Mouse (Mus musculus) left cerebral cortex, adult 2 months (tissue): ENCODE data around the gene Cpne5. TPM values are rescaled to one million over a fixed set of nuclear protein-coding genes. Genes with fewer than 3 reads are reported as not detected.
A peak's percentile ranks its signal among the peaks of the same experiment; 100 is the strongest.
"Not testable (repeated sequence)": the region's sequence is repeated elsewhere in the genome, so short reads cannot be mapped to it uniquely, and the experiment has no call there.

Experiments used
- DNase-seq, 2 experiments: peaks; one replicate each; pipeline ENCODE4 v3.0.0; 2021 to 2022; ENCODE audit warnings: low spot score in 2 of 2, mixed read lengths in 1 of 2; ENCODE audit errors: extremely low spot score in 1 of 2
- H3K27ac ChIP-seq: fragments of 200-600 bp; 2 replicates; pipeline ENCODE4 v1.8.1; 2022
- H3K4me3 ChIP-seq: fragments of 200-600 bp; 2 replicates; pipeline ENCODE4 v1.8.1; 2022
- CTCF ChIP-seq: fragments of 200-600 bp; IDR thresholded peaks from 2 replicates; pipeline ENCODE4 v1.8.1; 2022; ENCODE audit warnings: antibody characterized with exemption, mild to moderate bottlenecking, moderate library complexity
- intact Hi-C: fragments of 180-260 bp; cut with DNase I; formaldehyde crosslinking; loops from one replicate; pipeline ENCODE4 v1.15.1; 2025
- total RNA-seq, 2 experiments: library from RNA; stranded (reverse); gene quantifications; 2 replicates each; pipeline ENCODE4 v1.2.3; 2021

The Cpne5 gene
- total RNA-seq, 2 experiments from 2014 or later, result 141 to 148 TPM

DNA sequence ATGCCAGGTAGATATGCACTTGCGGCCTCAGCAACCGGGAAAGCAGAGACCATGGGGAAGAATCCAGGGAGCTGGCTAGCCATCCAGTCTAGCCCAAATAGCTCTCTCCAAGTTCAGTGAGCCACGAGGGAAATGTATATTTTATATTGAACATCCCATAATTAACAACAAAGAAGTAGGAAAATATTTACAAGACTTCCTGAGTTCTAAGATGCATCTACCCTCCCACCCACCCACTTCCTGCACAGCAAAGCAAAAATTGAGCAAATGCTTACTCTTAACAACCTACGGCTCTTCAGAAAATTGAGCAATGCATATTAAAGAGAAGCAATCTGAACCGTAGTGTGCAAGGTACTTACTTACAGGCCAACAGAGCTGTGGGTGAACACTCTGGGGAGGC lies 26.8 kb upstream of the Cpne5 start:
- no peak overlapping the region for H3K4me3 ChIP-seq
- H3K27ac ChIP-seq, result no peak overlapping the region
- no peak for TF ChIP-seq CTCF
- no peak for DNase-seq
- intact Hi-C loops, result no loop called here

DNA sequence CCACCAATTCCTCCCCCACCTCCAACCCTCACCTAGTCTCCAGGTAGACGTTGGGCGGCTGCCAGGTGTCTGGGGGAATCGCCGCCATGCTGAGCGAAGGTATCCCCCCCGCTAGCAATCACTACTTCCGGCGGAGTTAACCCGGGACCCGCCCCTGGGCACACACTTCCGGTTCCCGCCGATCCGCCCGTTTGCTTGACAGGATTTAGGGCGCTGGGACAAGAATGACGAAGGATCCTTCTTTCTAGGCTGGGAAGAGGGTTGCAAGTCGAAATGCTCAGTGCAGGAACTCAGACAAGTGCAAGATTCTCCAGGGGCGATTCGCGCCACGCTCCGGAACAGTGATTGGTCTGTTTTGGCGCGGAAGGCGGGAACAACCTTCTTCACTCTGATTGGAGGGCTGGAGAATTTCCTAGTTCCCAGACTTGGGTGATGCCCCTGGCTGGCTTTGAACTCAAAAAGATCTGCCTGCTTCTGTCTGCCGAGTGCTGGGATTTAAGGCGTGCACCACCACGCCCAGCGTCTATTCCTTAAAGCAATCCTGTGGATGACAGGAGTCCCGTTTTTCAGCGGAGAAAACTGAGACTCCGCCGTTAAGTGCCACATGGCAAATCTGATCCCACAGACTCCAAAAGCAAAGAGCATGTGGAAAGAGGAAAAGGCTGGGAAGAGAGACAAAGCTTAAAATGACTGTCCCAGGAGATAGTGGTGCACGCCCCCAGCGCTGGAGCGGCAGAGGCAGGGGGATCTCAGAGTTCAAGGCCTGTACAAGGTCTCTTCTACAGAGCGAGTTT lies 26.1 kb upstream of the Cpne5 start, which contains the start of gene Ppil1:
Ppil1 (minus strand) TSS at position 347 of the 794 bp plus-strand sequence.
- Histone ChIP-seq H3K4me3 (peak within 1 kb of the TSS; percentile 89), H3K27ac (peak within 1 kb of the TSS; percentile 84)
- no peak for TF ChIP-seq CTCF
- intact Hi-C loops, result no loop called here
- peak; percentile 76 to 77 for DNase-seq

DNA sequence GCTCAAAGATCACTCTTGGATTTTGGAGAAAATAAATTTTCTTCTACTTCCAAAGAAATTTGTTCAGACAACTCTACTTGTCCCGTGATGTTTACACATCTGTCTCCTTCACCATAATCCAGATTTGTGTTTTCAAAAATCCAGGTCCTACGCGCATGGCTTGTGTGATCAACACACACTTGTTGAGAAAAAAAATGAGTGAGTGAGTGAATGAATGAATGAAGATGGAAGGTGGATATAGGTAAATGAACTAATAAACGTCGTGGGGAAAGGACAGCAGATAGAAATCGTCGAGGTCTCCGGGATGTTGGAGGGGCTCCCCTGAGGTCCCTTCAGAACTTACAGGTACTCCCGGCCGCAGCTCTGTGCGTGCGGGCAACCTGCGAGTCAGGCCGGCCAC lies 25.4 kb upstream of the Cpne5 start:
- Histone ChIP-seq H3K4me3 (peak overlapping the region; percentile 89), H3K27ac (peak overlapping the region; percentile 84)
- intact Hi-C loops, result no loop called here
- no peak for TF ChIP-seq CTCF
- DNase-seq, result no peak

DNA sequence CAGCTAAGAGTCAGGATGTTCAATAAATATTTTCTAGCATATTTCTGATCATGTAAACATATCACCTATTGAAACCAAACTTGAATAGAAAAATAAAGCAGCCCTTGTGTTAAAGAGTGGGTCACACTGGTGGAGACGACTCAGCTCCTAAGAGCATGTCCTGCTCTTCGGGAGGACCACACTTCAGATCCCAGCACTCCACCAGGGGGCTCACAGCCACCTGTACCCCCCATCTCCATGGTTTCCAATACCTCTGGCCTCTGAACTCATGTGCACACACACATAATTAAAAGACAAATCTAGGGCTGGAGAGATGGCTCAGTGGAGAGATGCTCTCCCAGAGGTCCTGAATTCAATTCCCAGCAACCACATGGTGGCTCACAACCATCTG lies 24.3 kb upstream of the Cpne5 start:
- DNase-seq, result no peak
- TF ChIP-seq CTCF, result no peak
- Histone ChIP-seq H3K4me3 (no peak overlapping the region), H3K27ac (no peak overlapping the region)
- intact Hi-C loops, result no loop called here

DNA sequence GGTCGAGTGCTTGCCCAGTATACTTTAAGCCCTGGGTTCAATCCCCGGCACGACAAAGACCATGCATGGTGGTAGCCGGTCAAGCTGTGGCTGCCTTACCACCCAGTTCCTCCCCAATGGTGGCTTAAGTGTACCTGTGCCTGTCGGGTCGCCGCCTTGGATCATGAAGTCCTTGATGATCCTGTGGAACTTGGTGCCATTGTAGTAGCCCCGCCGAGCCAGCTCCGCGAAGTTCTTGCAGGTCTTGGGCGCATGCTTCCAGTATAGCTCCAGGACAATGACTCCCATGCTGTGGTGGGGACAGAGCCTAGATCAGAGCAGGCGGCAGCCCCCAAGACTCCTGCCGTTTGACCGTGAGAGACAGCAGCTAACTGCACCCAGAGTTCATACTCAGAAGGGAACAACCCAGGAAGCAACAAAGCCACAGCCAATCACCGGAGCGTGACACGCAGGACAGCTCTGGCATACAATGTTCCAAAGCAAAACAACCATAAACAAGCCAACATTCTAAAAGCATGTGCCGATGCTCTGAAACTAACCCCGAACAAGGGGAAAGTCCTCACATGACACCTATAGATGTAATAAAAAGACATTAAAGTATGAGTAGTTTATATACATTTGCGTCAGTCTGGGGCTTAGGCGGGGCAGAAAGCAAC lies 23.8 kb upstream of the Cpne5 start:
- no peak overlapping the region for H3K4me3 ChIP-seq
- intact Hi-C loops, result no loop called here
- no peak overlapping the region for H3K27ac ChIP-seq
- TF ChIP-seq CTCF, result no peak
- no peak for DNase-seq

DNA sequence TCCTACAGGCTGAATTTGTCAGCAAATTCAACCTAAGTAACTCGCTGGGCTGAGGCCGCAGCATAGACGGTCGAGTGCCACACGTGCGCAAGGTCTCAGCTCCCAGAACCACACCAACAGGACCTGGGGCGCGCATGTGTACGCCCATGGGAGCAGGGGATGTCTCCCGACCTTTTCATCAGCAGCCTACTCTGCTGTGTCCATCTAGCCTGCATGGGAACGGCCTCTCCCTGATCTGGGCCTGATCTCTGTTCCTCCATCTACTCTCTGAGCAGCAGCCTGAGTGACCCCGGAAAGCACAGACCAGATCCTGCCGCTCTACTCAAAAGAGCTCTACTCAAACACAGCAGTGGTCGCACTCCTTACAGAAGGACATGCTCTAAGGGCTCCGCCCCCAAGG lies 22.5 kb upstream of the Cpne5 start:
- intact Hi-C loops, result no loop called here
- Histone ChIP-seq H3K4me3 (no peak overlapping the region), H3K27ac (no peak overlapping the region)
- no peak for DNase-seq
- TF ChIP-seq CTCF, result no peak

DNA sequence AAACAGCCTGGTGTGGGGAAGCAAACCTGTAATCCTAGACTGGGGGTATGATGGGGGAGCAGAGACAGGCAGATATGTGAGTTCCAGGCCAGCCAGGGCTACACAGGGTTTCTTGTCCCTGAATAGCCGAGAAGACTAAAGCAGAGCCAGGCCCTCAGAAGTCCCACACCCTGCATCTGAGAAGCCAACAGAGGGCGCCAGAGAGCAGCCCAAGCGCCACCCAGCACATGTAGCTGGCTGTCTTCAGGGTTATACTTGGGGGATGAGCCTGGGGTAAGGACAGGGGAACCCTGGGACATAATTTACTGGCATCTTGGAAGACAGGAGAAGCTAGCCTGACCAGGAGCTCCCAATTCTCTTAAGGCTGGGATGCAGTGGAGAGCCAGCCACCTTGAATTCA lies 21.5 kb upstream of the Cpne5 start:
- TF ChIP-seq CTCF, result peak; percentile 95
- intact Hi-C loops, result loop anchor here (1.0 to 5.0 kb wide), 2 partner anchors 112 to 253 kb away; no protein-coding TSS in a partner anchor
- H3K27ac ChIP-seq, result no peak overlapping the region
- no peak overlapping the region for H3K4me3 ChIP-seq
- DNase-seq, result peak; percentile 73 to 80

DNA sequence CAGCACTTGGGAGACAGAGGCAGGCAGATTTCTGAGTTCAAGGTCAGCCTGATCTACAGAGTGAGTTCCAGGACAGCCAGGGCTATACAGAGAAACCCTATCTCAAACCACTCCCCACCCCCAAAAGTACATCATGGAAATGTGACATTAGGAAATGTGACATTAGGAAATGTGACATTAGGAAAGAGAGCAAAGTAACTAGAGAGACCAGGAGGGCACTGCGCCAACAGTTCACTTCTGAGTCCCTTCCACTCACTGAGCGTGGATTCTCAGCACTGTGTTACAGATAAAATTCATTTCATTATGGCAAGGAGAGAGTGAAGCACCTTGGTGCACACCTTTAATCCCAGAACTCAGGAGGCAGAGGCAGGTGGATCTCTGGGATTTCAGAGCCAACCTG lies 21.0 kb upstream of the Cpne5 start:
- intact Hi-C loops, result loop anchor here (1.0 to 5.0 kb wide), 2 partner anchors 112 to 253 kb away; no protein-coding TSS in a partner anchor
- TF ChIP-seq CTCF, result no peak
- no peak overlapping the region for H3K4me3 ChIP-seq
- no peak for DNase-seq
- H3K27ac ChIP-seq, result no peak overlapping the region

DNA sequence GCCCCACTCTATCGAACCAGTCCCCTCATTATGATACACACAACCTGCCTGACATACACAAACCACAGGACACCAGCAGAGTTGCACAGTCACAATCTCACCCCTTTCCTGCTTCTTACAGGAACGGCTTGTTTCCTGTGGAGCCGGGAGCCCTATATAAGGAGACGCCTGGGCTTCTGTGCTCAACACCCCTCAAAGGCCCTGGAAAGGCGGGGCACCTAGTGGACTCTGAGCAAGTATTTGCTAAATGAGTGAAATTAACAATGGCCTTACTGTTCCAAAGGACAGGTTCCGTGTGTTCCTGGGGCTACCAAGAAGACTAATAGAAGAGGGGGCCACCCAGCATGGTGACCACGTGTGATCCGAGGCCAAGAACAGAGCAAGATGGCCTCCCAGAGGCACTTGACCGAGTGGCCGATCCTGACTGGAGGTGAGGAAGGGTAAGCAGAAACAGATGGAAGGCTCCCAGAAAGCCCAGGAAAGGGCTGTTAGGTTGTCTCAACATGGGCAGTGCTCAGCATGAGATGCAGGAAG lies 20.1 kb upstream of the Cpne5 start:
- TF ChIP-seq CTCF, result no peak
- no peak for DNase-seq
- no peak overlapping the region for H3K4me3 ChIP-seq
- no peak overlapping the region for H3K27ac ChIP-seq
- intact Hi-C loops, result loop anchor here (5.0 kb wide), 1 partner anchor 254 kb away; no protein-coding TSS in a partner anchor

DNA sequence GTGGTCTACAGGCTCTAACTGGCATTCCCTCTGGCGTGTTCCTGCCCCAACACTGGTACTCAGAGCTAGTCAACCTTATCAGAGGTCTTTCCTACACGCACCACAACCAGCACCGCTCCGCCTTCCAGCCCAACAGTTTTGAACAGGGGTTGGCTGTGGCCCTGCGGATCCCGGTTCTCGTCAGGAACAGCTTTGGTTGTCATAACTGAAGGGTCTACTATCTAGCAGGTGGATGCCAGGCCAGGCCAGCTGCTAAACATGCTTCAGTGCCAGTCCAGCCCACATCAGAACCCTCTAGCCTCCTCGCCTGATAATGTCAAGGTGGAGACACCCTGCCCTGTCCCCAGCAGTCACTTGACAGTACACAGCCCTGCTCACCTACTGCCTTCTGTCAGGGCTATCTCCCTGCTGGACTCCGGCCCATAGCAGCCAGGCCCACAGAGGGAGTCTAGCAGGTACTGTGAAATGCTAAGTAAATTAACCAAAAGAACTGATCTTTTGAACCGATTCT lies 19.1 kb upstream of the Cpne5 start:
- intact Hi-C loops, result loop anchor here (5.0 kb wide), 1 partner anchor 255 kb away; no protein-coding TSS in a partner anchor
- TF ChIP-seq CTCF, result no peak
- Histone ChIP-seq H3K4me3 (no peak overlapping the region), H3K27ac (no peak overlapping the region)
- no peak for DNase-seq

DNA sequence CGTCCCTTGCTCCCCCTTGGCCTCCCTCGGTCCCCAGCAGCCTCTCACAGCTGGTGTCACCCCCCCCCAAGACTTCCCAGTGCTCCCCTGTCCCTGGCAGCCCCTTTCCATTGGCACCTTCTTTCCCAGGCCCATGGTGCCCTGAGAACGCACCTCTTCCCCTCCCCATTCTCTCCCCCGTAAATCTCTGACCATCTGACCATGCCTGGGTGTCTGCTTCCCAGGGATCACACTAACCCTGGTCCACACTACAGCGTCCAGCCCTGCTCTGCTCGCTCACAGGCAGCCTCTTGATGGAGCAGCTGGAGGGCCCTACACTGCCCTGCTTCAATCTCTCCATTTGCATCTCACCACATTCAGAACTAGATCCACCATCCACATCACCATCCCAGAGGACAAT lies 18.5 kb upstream of the Cpne5 start:
- no peak for DNase-seq
- no peak for TF ChIP-seq CTCF
- intact Hi-C loops, result loop anchor here (5.0 kb wide), 1 partner anchor 256 kb away; no protein-coding TSS in a partner anchor
- Histone ChIP-seq H3K4me3 (no peak overlapping the region), H3K27ac (no peak overlapping the region)

DNA sequence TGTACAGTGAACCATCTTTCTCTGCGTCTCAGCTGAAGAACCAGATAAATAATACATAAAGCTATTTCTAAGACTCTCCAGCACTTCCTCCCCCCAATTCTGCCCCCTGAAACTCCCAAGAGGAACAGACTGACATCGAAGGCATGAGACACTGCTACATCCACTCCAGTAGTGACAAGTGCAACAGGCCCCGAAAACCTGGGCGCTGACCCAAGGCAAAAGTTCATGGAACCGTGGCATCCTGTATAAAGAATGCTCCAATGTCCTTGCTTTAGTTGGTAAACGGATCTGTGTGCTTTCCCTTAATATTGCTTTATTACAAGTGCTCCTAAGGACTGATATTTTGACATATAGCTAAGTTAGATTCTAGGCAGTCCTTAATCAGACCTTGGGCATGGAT lies 16.8 kb upstream of the Cpne5 start:
- DNase-seq, H3K4me3 ChIP-seq, H3K27ac ChIP-seq: not testable (repeated sequence)
- intact Hi-C loops, result loop anchor here (5.0 kb wide), 1 partner anchor 258 kb away; no protein-coding TSS in a partner anchor
